Mouse (Mus musculus) thymus, postnatal 36 days (tissue): ENCODE results near the gene Zbtb39.

Experiments used
- DNase-seq, 2 experiments: peaks; one replicate each; pipeline ENCODE4 v3.0.0; 2022; ENCODE audit warnings: mixed read lengths in 2 of 2

The Zbtb39 gene

GRCm38 (mm10) chr10:127739083-127739660, at the start of gene Zbtb39:
Gene Zbtb39 (plus strand): TSS chr10:127739538.
- DNase-seq: peak; percentile 79 to 81

- no peak for DNase-seq
These were observed 48.3 kb upstream of the Zbtb39 start for GRCm38 (mm10) chr10:127691053-127691452.

- no peak for DNase-seq
These were observed 44.7 kb upstream of the Zbtb39 start for GRCm38 (mm10) chr10:127694636-127695035.

GRCm38 (mm10) chr10:127695775-127696174, 43.6 kb upstream of the Zbtb39 start:
- DNase-seq: no peak

GRCm38 (mm10) chr10:127698966-127699365, 40.4 kb upstream of the Zbtb39 start:
- DNase-seq: no peak

- DNase-seq: no peak
These were observed 36.0 kb upstream of the Zbtb39 start for GRCm38 (mm10) chr10:127703299-127703698.

- no peak for DNase-seq
These were observed 35.0 kb upstream of the Zbtb39 start for GRCm38 (mm10) chr10:127704293-127704692.

- DNase-seq: no peak
These were observed 34.5 kb upstream of the Zbtb39 start, which contains the start of gene Myo1a for GRCm38 (mm10) chr10:127704766-127705220. Gene Myo1a (plus strand): TSS chr10:127705170.

GRCm38 (mm10) chr10:127705783-127706182, 33.6 kb upstream of the Zbtb39 start:
- no peak for DNase-seq

GRCm38 (mm10) chr10:127707721-127708120, 31.6 kb upstream of the Zbtb39 start:
- no peak for DNase-seq

- no peak for DNase-seq
These were observed 30.4 kb upstream of the Zbtb39 start for GRCm38 (mm10) chr10:127708850-127709370.

- no peak for DNase-seq
These were observed 29.0 kb upstream of the Zbtb39 start for GRCm38 (mm10) chr10:127710331-127710730.

- DNase-seq: no peak
These were observed 26.6 kb upstream of the Zbtb39 start for GRCm38 (mm10) chr10:127712736-127713135.

GRCm38 (mm10) chr10:127721671-127722418, 17.5 kb upstream of the Zbtb39 start:
- no peak for DNase-seq

- DNase-seq: no peak
These were observed 15.2 kb upstream of the Zbtb39 start, which contains the start of gene Tac2 for GRCm38 (mm10) chr10:127724178-127724577. Gene Tac2 (plus strand): TSS chr10:127724478.

GRCm38 (mm10) chr10:127725136-127725535, 14.2 kb upstream of the Zbtb39 start:
- no peak for DNase-seq

GRCm38 (mm10) chr10:127728437-127728836, 10.9 kb upstream of the Zbtb39 start:
- DNase-seq: no peak

GRCm38 (mm10) chr10:127730285-127730932, 8.9 kb upstream of the Zbtb39 start:
- no peak for DNase-seq

GRCm38 (mm10) chr10:127730933-127731310, 8.4 kb upstream of the Zbtb39 start:
- no peak for DNase-seq

- no peak for DNase-seq
These were observed 7.9 kb upstream of the Zbtb39 start for GRCm38 (mm10) chr10:127731397-127731796.

GRCm38 (mm10) chr10:127734434-127734833, 4.9 kb upstream of the Zbtb39 start:
- no peak for DNase-seq

- DNase-seq: no peak
These were observed 3.1 kb upstream of the Zbtb39 start for GRCm38 (mm10) chr10:127736266-127736665.

- no peak for DNase-seq
These were observed 2.4 kb upstream of the Zbtb39 start for GRCm38 (mm10) chr10:127736916-127737315.
